Mouse (Mus musculus) small intestine, adult 2 months (tissue): ENCODE measurements around the gene Setdb1. TPM values are rescaled to one million over a fixed set of nuclear protein-coding genes. Genes with fewer than 3 reads are reported as not detected.

Experiments
- H3K27ac ChIP-seq: fragments of 200-500 bp; 2 replicates; pipeline ENCODE4 v1.5.1; 2012; ENCODE audit warnings: low read depth, low read length, control low read depth, inconsistent platforms; ENCODE audit not compliant: insufficient read depth
- H3K27me3 ChIP-seq: fragments of 200-500 bp; 2 replicates; pipeline ENCODE4 v1.6.1; 2012; ENCODE audit warnings: mild to moderate bottlenecking, moderate library complexity, low read length, inconsistent platforms; ENCODE audit not compliant: control insufficient read depth, insufficient read depth
- H3K36me3 ChIP-seq: fragments of 200-500 bp; 2 replicates; pipeline ENCODE4 v1.6.1; 2012; ENCODE audit warnings: mild to moderate bottlenecking, low read length, control low read depth, inconsistent platforms; ENCODE audit not compliant: control insufficient read depth, insufficient read depth
- H3K4me1 ChIP-seq: fragments of 200-500 bp; 2 replicates; pipeline ENCODE4 v1.6.1; 2012; ENCODE audit warnings: low read length, inconsistent platforms, mixed read lengths; ENCODE audit not compliant: control insufficient read depth, insufficient read depth, insufficient read length
- H3K4me3 ChIP-seq: fragments of 200-500 bp; 2 replicates; pipeline ENCODE4 v1.5.1; 2012; ENCODE audit warnings: low read depth, mild to moderate bottlenecking, control low read depth, inconsistent platforms, low read length, moderate library complexity
- CTCF ChIP-seq: fragments of 200-500 bp; IDR thresholded peaks from 2 replicates; pipeline ENCODE4 v1.5.1; 2012; ENCODE audit warnings: low read depth, mild to moderate bottlenecking, control low read depth, inconsistent platforms, low read length, moderate library complexity, mixed read lengths; ENCODE audit not compliant: insufficient replicate concordance, insufficient read length; ENCODE audit errors: extremely low read depth
- POLR2A ChIP-seq: fragments of 200-500 bp; IDR thresholded peaks from 2 replicates; pipeline ENCODE4 v1.6.1; 2012; ENCODE audit warnings: low read depth, mild to moderate bottlenecking, control low read depth, inconsistent platforms, low read length, moderate library complexity
- WGBS: fragments of 180-500 bp; shearing (Covaris S2); methylation state at CpG from one replicate; pipeline ENCODE4 v1.1.7; 2018; 5-methylcytosine and 5-hydroxymethylcytosine counted together
- polyA plus RNA-seq: library from polyadenylated mRNA; depleted of rRNA; stranded (reverse); fragments of >200 nt; gene quantifications from 2 replicates; pipeline ENCODE4 v1.2.3, GENCODE M21; 2012

Setdb1 gene
- polyA plus RNA-seq, 1 experiment: 5.3 TPM

- TF ChIP-seq POLR2A (no peak), CTCF (no peak)
- Histone ChIP-seq H3K36me3 (peaks cover 66% of the 10 kb centered on the region), H3K27ac (peak overlapping the region; percentile 60; the same call in 1 of the 2 replicates), H3K4me1 (peaks cover 12% of the 10 kb centered on the region; the same call in 1 of the 2 replicates), H3K27me3 (no peaks in the 10 kb centered on the region), H3K4me3 (no peak overlapping the region)
- WGBS: 75% methylated on average over 6 of the region's 6 CpGs
Observed at GRCm38 (mm10) chr3:95290156-95290555, 66.8 kb downstream of the Setdb1 start.

GRCm38 (mm10) chr3:95289419-95289818, 67.6 kb downstream of the Setdb1 start:
- H3K27ac ChIP-seq: no peak overlapping the region
- peaks cover 9% of the 10 kb centered on the region; the same call in 1 of the 2 replicates for H3K4me1 ChIP-seq
- WGBS: 92% methylated on average over 4 of the region's 4 CpGs
- no peak overlapping the region for H3K4me3 ChIP-seq
- no peaks in the 10 kb centered on the region for H3K27me3 ChIP-seq
- peaks cover 60% of the 10 kb centered on the region for H3K36me3 ChIP-seq
- TF ChIP-seq POLR2A: no peak
- no peak for TF ChIP-seq CTCF

GRCm38 (mm10) chr3:95287541-95287940, 69.5 kb downstream of the Setdb1 start:
- Histone ChIP-seq H3K4me1 (peaks cover 7% of the 10 kb centered on the region; the same call in 1 of the 2 replicates), H3K4me3 (no peak overlapping the region), H3K27ac (no peak overlapping the region), H3K36me3 (peaks cover 44% of the 10 kb centered on the region), H3K27me3 (no peaks in the 10 kb centered on the region)
- WGBS: 88% methylated on average over 3 of the region's 3 CpGs
- TF ChIP-seq CTCF (no peak), POLR2A (no peak)

- H3K27me3 ChIP-seq: no peaks in the 10 kb centered on the region
- 0 out of 2 replicates have a peak overlapping the region, but pooled peaks have one; percentile 12 for H3K4me3 ChIP-seq
- TF ChIP-seq CTCF (no peak), POLR2A (no peak)
- no peak overlapping the region for H3K27ac ChIP-seq
- H3K4me1 ChIP-seq: peaks cover 7% of the 10 kb centered on the region; the same call in 1 of the 2 replicates
- WGBS: 71% methylated on average over 7 of the region's 7 CpGs
- peaks cover 35% of the 10 kb centered on the region for H3K36me3 ChIP-seq
Observed at GRCm38 (mm10) chr3:95286510-95286909, 70.5 kb downstream of the Setdb1 start.

GRCm38 (mm10) chr3:95286011-95286410, 71.0 kb downstream of the Setdb1 start:
- Histone ChIP-seq H3K4me3 (0 out of 2 replicates have a peak overlapping the region, but pooled peaks have one; percentile 12), H3K27ac (no peak overlapping the region; the same call in 1 of the 2 replicates), H3K27me3 (no peaks in the 10 kb centered on the region), H3K36me3 (peaks cover 30% of the 10 kb centered on the region), H3K4me1 (peaks cover 7% of the 10 kb centered on the region; the same call in 1 of the 2 replicates)
- 45% methylated on average over 5 of the region's 5 CpGs for WGBS
- TF ChIP-seq POLR2A (no peak), CTCF (no peak)

- no peak for TF ChIP-seq CTCF
- TF ChIP-seq POLR2A: no peak
- 86% methylated on average over 5 of the region's 5 CpGs for WGBS
- Histone ChIP-seq H3K4me3 (no peak overlapping the region), H3K27me3 (no peaks in the 10 kb centered on the region), H3K4me1 (peaks cover 3% of the 10 kb centered on the region; the same call in 1 of the 2 replicates), H3K36me3 (peaks cover 24% of the 10 kb centered on the region), H3K27ac (no peak overlapping the region; the same call in 1 of the 2 replicates)
Observed at GRCm38 (mm10) chr3:95285390-95285789, 71.6 kb downstream of the Setdb1 start.

GRCm38 (mm10) chr3:95284501-95285281, 72.3 kb downstream of the Setdb1 start:
- no peak overlapping the region for H3K27ac ChIP-seq
- H3K4me3 ChIP-seq: peak overlapping the region; percentile 0; the same call in 1 of the 2 replicates
- H3K27me3 ChIP-seq: no peaks in the 10 kb centered on the region
- peaks cover 3% of the 10 kb centered on the region; the same call in 1 of the 2 replicates for H3K4me1 ChIP-seq
- peaks cover 18% of the 10 kb centered on the region for H3K36me3 ChIP-seq
- TF ChIP-seq POLR2A: no peak
- TF ChIP-seq CTCF: no peak
- WGBS: 74% methylated on average over 12 of the region's 12 CpGs
